Mouse (Mus musculus) cerebellum, adult 2 months (tissue): Measurements from ENCODE around the gene Denr. TPM values are rescaled to one million over a fixed set of nuclear protein-coding genes. Genes with fewer than 3 reads are reported as not detected.

Source experiments
- DNase-seq, 2 experiments: peaks; one replicate each; pipeline ENCODE4 v3.0.0; 2021
- H3K27ac ChIP-seq: fragments of 200-500 bp; 2 replicates; pipeline ENCODE4 v1.5.1; 2012; ENCODE audit warnings: low read length, control low read depth, inconsistent platforms; ENCODE audit not compliant: insufficient read depth
- H3K27me3 ChIP-seq: fragments of 200-500 bp; 2 replicates; pipeline ENCODE4 v1.6.1; 2012; ENCODE audit warnings: inconsistent platforms, mild to moderate bottlenecking, low read length, moderate library complexity; ENCODE audit not compliant: control insufficient read depth, insufficient read depth
- H3K4me1 ChIP-seq: fragments of 200-500 bp; 2 replicates; pipeline ENCODE4 v1.6.1; 2011; ENCODE audit warnings: low read length; ENCODE audit not compliant: control insufficient read depth, insufficient read depth
- H3K4me3 ChIP-seq: fragments of 200-500 bp; replicated peaks from 2 replicates; pipeline ENCODE3; 2011; ENCODE audit warnings: mild to moderate bottlenecking, low read depth, low read length, control low read depth; ENCODE audit not compliant: insufficient read depth
- CTCF ChIP-seq: fragments of 200-500 bp; IDR thresholded peaks from 2 replicates; pipeline ENCODE4 v1.5.1; 2011; ENCODE audit warnings: low read depth, mild to moderate bottlenecking, control low read depth, low read length, moderate library complexity, borderline replicate concordance; ENCODE audit not compliant: insufficient read depth
- POLR2A ChIP-seq: fragments of 200-500 bp; IDR thresholded peaks from 2 replicates; pipeline ENCODE4 v1.6.1; 2011; ENCODE audit warnings: low read length, control low read depth, borderline replicate concordance; ENCODE audit not compliant: insufficient read depth
- WGBS: fragments of 180-500 bp; shearing (Covaris S2); methylation state at CpG from one replicate; pipeline ENCODE4 v1.1.7; 2018; 5-methylcytosine and 5-hydroxymethylcytosine counted together
- polyA plus RNA-seq: library from polyadenylated mRNA; depleted of rRNA; stranded (reverse); fragments of >200 nt; gene quantifications from 2 replicates; pipeline ENCODE4 v1.2.3, GENCODE M21; 2012; rRNA removed

Gene Denr
- polyA plus RNA-seq, 1 experiment: 56.3 TPM

GRCm38 (mm10) chr5:123975668-123976180 is 68.7 kb downstream of the Denr start:
- DNase-seq: no peak
- 53% methylated on average over 6 of the region's 6 CpGs for WGBS
- no peaks in the 10 kb centered on the region for H3K27me3 ChIP-seq
- peaks cover 17% of the 10 kb centered on the region for H3K4me1 ChIP-seq
- TF ChIP-seq CTCF: no peak
- no peak for TF ChIP-seq POLR2A
- no peak overlapping the region for H3K27ac ChIP-seq
- H3K4me3 ChIP-seq: no peak overlapping the region

- 87% methylated on average over 3 of the region's 3 CpGs for WGBS
- H3K27ac ChIP-seq: no peak overlapping the region
- TF ChIP-seq CTCF (no peak), POLR2A (no peak)
- no peak for DNase-seq
- no peak overlapping the region for H3K4me3 ChIP-seq
- H3K27me3 ChIP-seq: no peaks in the 10 kb centered on the region
- peaks cover 26% of the 10 kb centered on the region for H3K4me1 ChIP-seq
Measured at GRCm38 (mm10) chr5:123977231-123977630, 70.3 kb downstream of the Denr start.

DNA sequence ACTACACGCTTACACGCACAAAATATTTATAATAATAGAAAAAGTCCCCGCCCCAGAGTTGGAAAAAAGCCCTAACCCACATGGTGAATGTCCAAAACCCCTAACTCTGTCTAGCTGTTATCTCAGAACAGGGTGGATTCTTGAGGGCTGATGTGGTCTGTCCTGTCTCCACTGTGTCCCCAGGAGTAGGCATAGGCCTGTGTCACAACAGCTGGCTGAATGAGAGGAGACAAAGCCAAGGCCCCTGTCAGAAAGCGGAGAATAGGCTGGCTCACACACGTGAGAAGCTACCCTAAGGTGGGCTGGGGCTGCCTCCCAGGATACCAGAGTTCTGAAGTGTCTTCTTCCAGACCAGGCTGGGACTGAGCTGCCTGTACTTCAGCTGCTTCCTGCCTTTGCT is 71.2 kb downstream of the Denr start:
- H3K27me3 ChIP-seq: no peaks in the 10 kb centered on the region
- H3K4me1 ChIP-seq: peaks cover 26% of the 10 kb centered on the region
- 49% methylated on average over 5 of the region's 5 CpGs for WGBS
- no peak overlapping the region for H3K27ac ChIP-seq
- no peak overlapping the region for H3K4me3 ChIP-seq
- TF ChIP-seq CTCF (no peak), POLR2A (no peak)
- peak in 1 of 2 experiments; percentile 14 for DNase-seq

Other genes starting within 250 kb of the Denr start
- 117 and 128 TPM in 2 replicates for gene Clip1, start 222.6 kb upstream of the Denr start, polyA plus RNA-seq
- 60.4 and 63.5 TPM in 2 replicates for gene Zcchc8, start 186.1 kb upstream of the Denr start, polyA plus RNA-seq
- 95.1 and 97.2 TPM in 2 replicates for gene Rsrc2, start 157.8 kb upstream of the Denr start, polyA plus RNA-seq
- 0.33 and 0.54 TPM in 2 replicates for gene Kntc1, start 157.5 kb upstream of the Denr start, polyA plus RNA-seq
- 0.07 and 0.08 TPM in 2 replicates for gene Hcar2, start 41.7 kb upstream of the Denr start, polyA plus RNA-seq
- gene Hcar1, start 27.2 kb upstream of the Denr start, polyA plus RNA-seq: 0.38 and 0.73 TPM in 2 replicates
- 0.67 and 1.5 TPM in 2 replicates for gene Gm43518, start 20.2 kb downstream of the Denr start, polyA plus RNA-seq
- gene Ccdc62, start 23.5 kb downstream of the Denr start, polyA plus RNA-seq: 4.6 and 5.8 TPM in 2 replicates
- gene Hip1r, start 66.5 kb downstream of the Denr start, polyA plus RNA-seq: 41.8 and 42.4 TPM in 2 replicates
- 41.7 and 47.5 TPM in 2 replicates for gene Vps37b, start 125.1 kb downstream of the Denr start, polyA plus RNA-seq
- 34.7 and 37.1 TPM in 2 replicates for gene Abcb9, start 188.6 kb downstream of the Denr start, polyA plus RNA-seq
- gene Ogfod2, start 205.1 kb downstream of the Denr start, polyA plus RNA-seq: 47.2 and 52.7 TPM in 2 replicates
- gene Arl6ip4, start 208.9 kb downstream of the Denr start, polyA plus RNA-seq: 81.6 and 91.0 TPM in 2 replicates